Mouse (Mus musculus) hindbrain, postnatal 0 days (tissue): Measurements from ENCODE around the gene Dnmt3l. TPM values are rescaled to one million over a fixed set of nuclear protein-coding genes. Genes with fewer than 3 reads are reported as not detected.

Source experiments
- ATAC-seq: fragments of 200-750 bp; cut with Nextera tagmentation; 2 replicates; pipeline ENCODE4 v1.8.0; 2017; ENCODE audit warnings: mild to moderate bottlenecking, moderate TSS enrichment, moderate library complexity
- DNase-seq: peaks from one replicate; pipeline ENCODE4 v3.0.0-alpha.2; 2015; ENCODE audit warnings: low spot score
- H3K27ac ChIP-seq: fragments of 300-500 bp; sonication (generic); 2 replicates; pipeline ENCODE4 v1.5.1; 2014; ENCODE audit warnings: mild to moderate bottlenecking
- H3K27me3 ChIP-seq: fragments of 300-500 bp; sonication (generic); 2 replicates; pipeline ENCODE4 v1.6.1; 2014; ENCODE audit warnings: low read length, mixed read lengths; ENCODE audit not compliant: insufficient read depth
- H3K36me3 ChIP-seq: fragments of 300-500 bp; sonication (generic); 2 replicates; pipeline ENCODE4 v1.6.1; 2014; ENCODE audit warnings: low read length, mixed read lengths; ENCODE audit not compliant: insufficient read depth
- H3K4me1 ChIP-seq: fragments of 300-500 bp; sonication (generic); 2 replicates; pipeline ENCODE4 v1.6.1; 2014; ENCODE audit warnings: antibody characterized with exemption, low read length, mixed read lengths; ENCODE audit not compliant: insufficient read depth
- H3K4me2 ChIP-seq: fragments of 300-500 bp; sonication (generic); 2 replicates; pipeline ENCODE4 v1.6.1; 2014; ENCODE audit warnings: low read depth, mild to moderate bottlenecking, low read length, moderate library complexity, mixed read lengths
- H3K4me3 ChIP-seq: fragments of 300-500 bp; sonication (generic); 2 replicates; pipeline ENCODE4 v1.5.1; 2014; ENCODE audit warnings: low read length
- H3K9ac ChIP-seq: fragments of 300-500 bp; sonication (generic); replicated peaks from 2 replicates; pipeline ENCODE4 v1.6.1; 2014; ENCODE audit warnings: mild to moderate bottlenecking, low read length, moderate library complexity, mixed read lengths
- H3K9me3 ChIP-seq: fragments of 300-500 bp; sonication (generic); 2 replicates; pipeline ENCODE4 v1.6.1; 2016; ENCODE audit warnings: low read length, mixed read lengths
- CTCF ChIP-seq: IDR thresholded peaks from 2 replicates; pipeline ENCODE4 v1.5.1; 2016; ENCODE audit warnings: antibody characterized with exemption, control low read depth, low read depth
- WGBS: fragments of 180-500 bp; shearing (Covaris S2); extraction: QIAGEN DNeasy Blood & Tissue Kit; methylation state at CpG from one replicate; pipeline ENCODE4 v1.1.7; 2014; 5-methylcytosine and 5-hydroxymethylcytosine counted together
- polyA plus RNA-seq: library from polyadenylated mRNA; unstranded; fragments of >200 nt; fragmentation: Nextera tagmentation; extraction: Ambion mirVana; gene quantifications from 2 replicates; pipeline ENCODE4 v1.2.1, GENCODE M21; 2015
- total RNA-seq: library from RNA; depleted of rRNA; stranded (reverse); fragments of >200 nt; gene quantifications from 2 replicates; pipeline ENCODE4 v1.2.3, GENCODE M21; 2014; rRNA removed

Gene Dnmt3l
- 0.63 TPM in 1 of 2 replicates, not detected in the other for total RNA-seq
- polyA plus RNA-seq: 0.13 and 0.44 TPM in 2 replicates

DNA sequence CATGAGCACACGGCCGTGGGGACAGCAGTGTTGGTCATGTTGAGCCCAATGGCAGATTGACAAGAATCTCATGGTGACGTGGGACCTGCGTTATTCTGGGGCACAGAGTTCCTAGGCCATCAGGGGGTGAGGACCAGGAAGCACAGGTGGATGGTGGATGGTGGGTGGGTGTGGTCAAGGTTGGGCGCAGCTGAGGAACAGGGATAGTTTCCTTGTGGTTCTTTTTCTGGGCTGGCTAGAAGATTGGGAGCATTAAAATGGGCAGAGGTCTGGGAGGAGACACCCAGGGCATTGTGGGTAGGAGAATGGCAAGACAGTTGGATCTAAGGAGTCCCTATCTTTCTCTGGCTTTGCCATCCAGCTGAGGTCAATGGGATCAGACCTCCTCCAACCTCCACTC is at the start of gene Dnmt3l:
Dnmt3l (plus strand) TSS at position 301 of the 400 bp plus-strand sequence.
- no peaks in the 10 kb centered on the region for H3K9me3 ChIP-seq
- no peak within 1 kb of the TSS for H3K4me2 ChIP-seq
- 86% methylated on average over 5 of the region's 5 CpGs for WGBS
- no peak for DNase-seq
- no peak within 1 kb of the TSS for H3K27ac ChIP-seq
- 0 out of 2 replicates have a peak, but pooled peaks cover 6% of the 10 kb centered on the region for H3K4me1 ChIP-seq
- no peak within 1 kb of the TSS for H3K9ac ChIP-seq
- H3K4me3 ChIP-seq: no peak within 1 kb of the TSS
- H3K27me3 ChIP-seq: no peaks in the 10 kb centered on the region
- no peak for ATAC-seq
- no peak for TF ChIP-seq CTCF
- H3K36me3 ChIP-seq: no peaks in the 10 kb centered on the region

- Histone ChIP-seq H3K4me1 (no peaks in the 10 kb centered on the region), H3K4me3 (no peak overlapping the region), H3K9ac (no peak overlapping the region), H3K9me3 (no peaks in the 10 kb centered on the region), H3K27ac (no peak overlapping the region), H3K4me2 (no peak overlapping the region), H3K27me3 (no peaks in the 10 kb centered on the region), H3K36me3 (peaks cover 56% of the 10 kb centered on the region)
- ATAC-seq (no peak), DNase-seq (no peak)
- no peak for TF ChIP-seq CTCF
- 82% methylated on average over 3 of the region's 3 CpGs for WGBS
Observed at GRCm38 (mm10) chr10:77995639-77996038, 46.1 kb upstream of the Dnmt3l start.

- no peak for ATAC-seq
- Histone ChIP-seq H3K4me2 (no peak overlapping the region), H3K27me3 (no peaks in the 10 kb centered on the region), H3K9ac (no peak overlapping the region), H3K36me3 (peaks cover 53% of the 10 kb centered on the region), H3K9me3 (no peaks in the 10 kb centered on the region), H3K4me1 (no peaks in the 10 kb centered on the region), H3K4me3 (no peak overlapping the region), H3K27ac (no peak overlapping the region)
- DNase-seq: no peak
- no peak for TF ChIP-seq CTCF
- 85% methylated on average over 5 of the region's 5 CpGs for WGBS
Observed at GRCm38 (mm10) chr10:78000200-78000599, 41.5 kb upstream of the Dnmt3l start.

- no peak overlapping the region for H3K27ac ChIP-seq
- no peak; the same call in 1 of the 2 replicates for ATAC-seq
- 79% methylated on average over 11 of the region's 11 CpGs for WGBS
- peaks cover 44% of the 10 kb centered on the region for H3K36me3 ChIP-seq
- H3K4me1 ChIP-seq: 0 out of 2 replicates have a peak, but pooled peaks cover 5% of the 10 kb centered on the region
- no peak for DNase-seq
- no peak overlapping the region for H3K9ac ChIP-seq
- no peak overlapping the region for H3K4me2 ChIP-seq
- H3K4me3 ChIP-seq: no peak overlapping the region
- no peak for TF ChIP-seq CTCF
- no peaks in the 10 kb centered on the region for H3K9me3 ChIP-seq
- no peaks in the 10 kb centered on the region for H3K27me3 ChIP-seq
Observed at GRCm38 (mm10) chr10:78001796-78002195, 40.0 kb upstream of the Dnmt3l start.

DNA sequence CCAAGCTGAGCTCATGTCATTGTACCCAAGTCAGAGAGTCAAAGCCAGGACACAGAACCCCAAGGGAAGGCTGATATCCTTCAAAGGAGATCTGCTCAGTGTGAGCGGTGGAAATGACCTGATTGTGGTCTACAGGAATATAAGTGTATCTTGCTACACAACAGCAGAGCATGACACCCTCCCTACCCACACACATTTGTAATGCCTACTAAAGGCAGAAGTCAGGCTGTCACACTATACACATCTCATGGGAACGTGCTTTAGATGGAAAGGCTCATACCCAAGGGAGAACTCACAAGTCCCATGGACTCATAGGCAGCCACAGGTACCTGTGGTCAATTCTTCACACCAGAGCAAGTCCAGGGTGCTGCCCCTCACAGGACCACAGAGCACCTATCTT is 39.4 kb upstream of the Dnmt3l start:
- no peak for TF ChIP-seq CTCF

GRCm38 (mm10) chr10:78004479-78005100 is 37.2 kb upstream of the Dnmt3l start:
- Histone ChIP-seq H3K9me3 (no peaks in the 10 kb centered on the region), H3K9ac (no peak overlapping the region), H3K27me3 (no peaks in the 10 kb centered on the region), H3K4me2 (no peak overlapping the region), H3K4me1 (peaks cover 23% of the 10 kb centered on the region), H3K27ac (no peak overlapping the region), H3K4me3 (no peak overlapping the region), H3K36me3 (peaks cover 28% of the 10 kb centered on the region)
- TF ChIP-seq CTCF: no peak
- no peak for DNase-seq
- WGBS: 90% methylated on average over 3 of the region's 3 CpGs
- ATAC-seq: no peak

More for the DNA sequence above, 39.4 kb upstream of the Dnmt3l start:
- H3K9ac ChIP-seq: no peak overlapping the region
- H3K9me3 ChIP-seq: no peaks in the 10 kb centered on the region
- H3K4me3 ChIP-seq: no peak overlapping the region
- H3K27me3 ChIP-seq: no peaks in the 10 kb centered on the region
- no peak overlapping the region for H3K4me2 ChIP-seq
- WGBS: 95% methylated on average over 2 of the region's 2 CpGs
- H3K36me3 ChIP-seq: peaks cover 42% of the 10 kb centered on the region
- DNase-seq (no peak), ATAC-seq (no peak)
- H3K27ac ChIP-seq: no peak overlapping the region
- H3K4me1 ChIP-seq: 0 out of 2 replicates have a peak, but pooled peaks cover 8% of the 10 kb centered on the region

DNA sequence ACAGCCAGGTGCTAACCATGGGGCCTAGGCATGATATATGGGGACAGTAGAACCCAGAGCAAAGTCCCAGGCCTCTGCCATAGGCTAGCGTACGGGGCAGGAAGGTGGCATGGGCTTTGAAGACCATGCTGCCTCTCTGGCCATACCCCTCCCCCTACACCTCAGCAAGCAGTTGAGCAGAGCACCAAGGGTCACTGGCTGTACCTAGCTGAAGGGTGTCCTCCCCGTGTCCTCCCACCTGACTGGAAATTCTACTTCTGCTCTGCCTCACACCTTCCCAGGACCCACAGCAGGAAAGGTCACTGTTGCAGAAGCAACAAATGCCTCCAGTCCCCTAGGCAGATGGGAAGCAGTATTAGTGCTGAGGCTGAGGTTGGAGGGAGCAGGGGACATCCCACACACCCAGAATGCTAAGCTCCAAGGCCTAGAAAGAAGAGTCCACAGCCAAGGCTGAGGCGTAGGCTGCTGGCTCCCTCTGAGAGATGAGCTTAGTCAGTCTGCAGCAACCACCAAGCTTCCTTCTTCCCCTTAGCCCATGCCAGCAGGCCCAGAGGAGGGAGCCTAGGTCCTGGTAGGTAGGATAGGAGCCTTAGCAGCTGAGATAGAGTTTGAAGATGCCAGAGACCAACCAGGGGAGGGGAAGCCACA is 35.8 kb upstream of the Dnmt3l start:
- TF ChIP-seq CTCF: no peak
- Histone ChIP-seq H3K9me3 (no peaks in the 10 kb centered on the region), H3K36me3 (peaks cover 15% of the 10 kb centered on the region), H3K9ac (no peak overlapping the region), H3K27me3 (no peaks in the 10 kb centered on the region), H3K4me1 (peaks cover 23% of the 10 kb centered on the region), H3K4me3 (no peak overlapping the region), H3K27ac (no peak overlapping the region), H3K4me2 (no peak overlapping the region)
- 85% methylated on average over 4 of the region's 4 CpGs for WGBS
- ATAC-seq (no peak), DNase-seq (no peak)
